ENCODE assay signal across 8 mouse cellular contexts in the genomic region with DNA sequence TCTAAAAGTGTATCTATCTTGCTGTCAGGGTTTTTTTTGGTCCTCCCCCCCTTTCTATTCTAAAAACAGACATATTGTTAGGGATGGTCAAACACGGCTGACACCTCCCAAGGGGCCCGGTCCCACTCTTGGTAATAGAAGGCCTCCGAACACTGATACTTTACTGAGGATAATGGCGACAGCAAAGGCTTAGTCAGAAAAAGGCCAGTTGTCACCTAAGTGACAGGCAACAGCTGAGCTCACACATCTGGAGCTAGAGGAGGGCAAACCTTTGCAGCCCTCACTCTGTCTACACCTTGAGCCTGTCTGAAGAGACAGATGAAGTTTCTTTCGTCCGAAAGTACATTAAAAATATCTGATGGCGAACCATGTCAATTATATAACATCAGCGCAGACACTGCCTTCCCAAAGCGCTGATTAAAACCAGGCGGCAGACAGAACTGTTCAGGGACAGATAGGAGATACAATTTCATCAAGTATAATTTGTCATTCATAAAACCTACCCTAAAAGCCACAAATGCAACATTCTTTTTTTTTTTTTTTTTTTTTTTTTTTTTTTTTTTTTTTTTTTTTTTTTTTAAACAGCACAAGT. TPM values are rescaled to one million over a fixed set of nuclear protein-coding genes. Genes with fewer than 3 reads are reported as not detected.
DNase-seq lines count a peak whose midpoint lies in the region; ATAC-seq and TF ChIP-seq lines count a peak whose summit lies in the region.

No protein-coding gene starts in this region.

- no peak overlapping the region for H3K27ac ChIP-seq in cerebellum, adult 2 months (ENCODE audit: insufficient read depth, low read length)
- no peak overlapping the region for H3K27ac ChIP-seq in thymus, adult 2 months (ENCODE audit: control insufficient read depth, insufficient read depth, low read length)
- H3K27ac ChIP-seq in limb, embryonic 13.5 days, result peak overlapping the region; percentile 99
- peak overlapping the region; percentile 86 for H3K27ac ChIP-seq in neural tube, embryonic 15.5 days (replicated peaks)

- H3K27me3 ChIP-seq in cerebellum, adult 2 months (ENCODE audit: control insufficient read depth, insufficient read depth, low read length), result no peaks in the 10 kb centered on the region
- H3K27me3 ChIP-seq in thymus, adult 2 months (ENCODE audit: control insufficient read depth, insufficient read depth, low read length), result no peaks in the 10 kb centered on the region
- no peaks in the 10 kb centered on the region for H3K27me3 ChIP-seq in limb, embryonic 13.5 days
- no peaks in the 10 kb centered on the region for H3K27me3 ChIP-seq in neural tube, embryonic 15.5 days (replicated peaks)

- H3K4me1 ChIP-seq in cerebellum, adult 2 months (ENCODE audit: control insufficient read depth, insufficient read depth, low read length), result peaks cover 6% of the 10 kb centered on the region
- H3K4me1 ChIP-seq in thymus, adult 2 months (replicated peaks; ENCODE audit: control insufficient read depth, insufficient read depth, low read length), result peaks cover 19% of the 10 kb centered on the region
- H3K4me1 ChIP-seq in limb, embryonic 13.5 days, result peaks cover 57% of the 10 kb centered on the region
- peaks cover 45% of the 10 kb centered on the region for H3K4me1 ChIP-seq in neural tube, embryonic 15.5 days

- peak overlapping the region; percentile 99 for H3K9ac ChIP-seq in limb, embryonic 13.5 days
- H3K9ac ChIP-seq in neural tube, embryonic 15.5 days (replicated peaks), result peak overlapping the region; percentile 69

- H3K36me3 ChIP-seq in thymus, adult 2 months (ENCODE audit: control insufficient read depth, insufficient read depth, low read length), result no peaks in the 10 kb centered on the region
- no peaks in the 10 kb centered on the region for H3K36me3 ChIP-seq in limb, embryonic 13.5 days
- H3K36me3 ChIP-seq in neural tube, embryonic 15.5 days, result no peaks in the 10 kb centered on the region

- H3K4me3 ChIP-seq in cerebellum, adult 2 months (replicated peaks; ENCODE audit: insufficient read depth, low read depth, low read length), result peak overlapping the region; percentile 56
- peak overlapping the region; percentile 91 for H3K4me3 ChIP-seq in thymus, adult 2 months (ENCODE audit: control insufficient read depth, insufficient read depth, low read length)
- peak overlapping the region; percentile 93 for H3K4me3 ChIP-seq in limb, embryonic 13.5 days
- peak overlapping the region; percentile 62 for H3K4me3 ChIP-seq in neural tube, embryonic 15.5 days (replicated peaks)

- no peak for ATAC-seq in limb, embryonic 13.5 days (ENCODE audit: low FRiP score, low read depth)
- no peak for ATAC-seq in neural tube, embryonic 15.5 days (ENCODE audit: low FRiP score)
- ATAC-seq in erythroid progenitor cell, adult 5-6 weeks (replicated peaks; ENCODE audit: low FRiP score, poor library complexity, severe bottlenecking), result no peak

- 59% methylated on average over 10 of the region's 10 CpGs for WGBS in cerebellum, adult 2 months
- WGBS in thymus, adult 2 months, result 76% methylated on average over 10 of the region's 10 CpGs
- WGBS in limb, embryonic 13.5 days, result 7% methylated on average over 10 of the region's 10 CpGs
- 16% methylated on average over 10 of the region's 10 CpGs for WGBS in neural tube, embryonic 15.5 days

- no peak for DNase-seq in cerebellum, adult 2 months
- DNase-seq in cerebellum, adult 9-10 months, result no peak
- DNase-seq in thymus, adult 2 months, result no peak
- DNase-seq in thymus, postnatal 0 days (ENCODE audit: low spot score), result no peak
- DNase-seq in spleen, adult 12 weeks (ENCODE audit: low spot score), result no peak

- no peaks in the 10 kb centered on the region for H3K9me3 ChIP-seq in limb, embryonic 13.5 days
- H3K9me3 ChIP-seq in neural tube, embryonic 15.5 days (replicated peaks), result no peaks in the 10 kb centered on the region

- no peak for TF ChIP-seq CTCF in cerebellum, adult 2 months (IDR thresholded peaks at IDR 0.05; ENCODE audit: borderline replicate concordance, insufficient read depth, low read depth, low read length)
- no peak for TF ChIP-seq CTCF in thymus, adult 2 months (IDR thresholded peaks at IDR 0.05; ENCODE audit: borderline replicate concordance, control insufficient read depth, extremely low read depth, insufficient read depth, low read length, poor library complexity)

- no peak for TF ChIP-seq POLR2A in cerebellum, adult 2 months (IDR thresholded peaks at IDR 0.05; ENCODE audit: borderline replicate concordance, insufficient read depth, low read length)
- TF ChIP-seq POLR2A in thymus, adult 2 months (IDR thresholded peaks at IDR 0.05; ENCODE audit: control insufficient read depth, extremely low read depth, insufficient read depth, low read length, poor library complexity), result no peak

- H3K4me2 ChIP-seq in limb, embryonic 13.5 days (replicated peaks), result peak overlapping the region; percentile 77
- peak overlapping the region; percentile 87 for H3K4me2 ChIP-seq in neural tube, embryonic 15.5 days

RNA-seq across cellular contexts. Expression of a gene that starts 1.3 kb away (rescaled TPM):
- 13.4 and 16.1 TPM in 2 replicates for polyA plus RNA-seq in cerebellum, adult 2 months (2012; rRNA removed)
- 9.7 and 13.1 TPM in 2 replicates for polyA plus RNA-seq in thymus, adult 2 months (2012; rRNA removed)
- polyA plus RNA-seq in thymus, postnatal 0 days (2015; fragmentation: Nextera tagmentation; extraction: Ambion mirVana), result 11.8 and 12.0 TPM in 2 replicates
- 56.8 and 57.2 TPM in 2 replicates for polyA plus RNA-seq in limb, embryonic 13.5 days (2015; fragmentation: Nextera tagmentation; extraction: Ambion mirVana)
- polyA plus RNA-seq in neural tube, embryonic 15.5 days (2015; fragmentation: Nextera tagmentation; extraction: Ambion mirVana), result 22.8 and 27.5 TPM in 2 replicates
- 0.42 TPM in 1 of 2 replicates, not detected in the other for total RNA-seq in erythroid progenitor cell, adult 5-6 weeks (2015; ENCODE audit: low replicate concordance)
- not detected in 2 replicates for total RNA-seq in erythroid progenitor cell, adult 5-6 weeks (2017; ENCODE audit: low replicate concordance)

Comparison
In these comparisons a context has a peak if more than half of its experiments do, and no peak if none do; other contexts are left out.
1. H3K27ac ChIP-seq: peak in limb, embryonic 13.5 days (single experiment) and neural tube, embryonic 15.5 days (single experiment); none in cerebellum, adult 2 months (single experiment) and thymus, adult 2 months (single experiment).
2. Peak in every context shown above with its lines, with median percentiles within 50 percentile points of each other: H3K4me3 ChIP-seq.